Mouse (Mus musculus): ENCODE measurements at regions not wholly inside any gene's neighbourhood (a gene's known extent, or its start where the extent isn't known, plus 50 kb on each side); places are given as distances from the start of the nearest gene placed in this dataset.

- Histone ChIP-seq H3K4me2 (ENCODE audit: low read depth) (no peak overlapping the region), H3K79me2 (ENCODE audit: control insufficient read depth, insufficient read depth) (no peaks in the 10 kb centered on the region), H3K27me3 (ENCODE audit: control insufficient read depth, insufficient read depth, insufficient read length) (no peaks in the 10 kb centered on the region), H3K4me3 (no peak overlapping the region), H3ac (ENCODE audit: control insufficient read depth, insufficient read length) (no peak overlapping the region), H3K36me3 (ENCODE audit: control insufficient read depth, insufficient read depth) (no peaks in the 10 kb centered on the region)
- TF ChIP-seq POLR2A (IDR thresholded peaks at IDR 0.05; ENCODE audit: insufficient read length, low read depth) (no peak), POLR2AphosphoS2 (IDR thresholded peaks at IDR 0.05; ENCODE audit: insufficient read length, low read depth) (no peak), REST (IDR thresholded peaks at IDR 0.05; ENCODE audit: insufficient read depth, insufficient read length) (no peak), MAX (IDR thresholded peaks at IDR 0.05; ENCODE audit: low read depth) (no peak)
These were observed 318.4 kb upstream of the Myo3a start for GRCm38 (mm10) chr2:21908813-21909480.

- Histone ChIP-seq H3K27me3 (ENCODE audit: control insufficient read depth, insufficient read depth, insufficient read length) (no peaks in the 10 kb centered on the region), H3K4me2 (ENCODE audit: low read depth) (no peak overlapping the region), H3K79me2 (ENCODE audit: control insufficient read depth, insufficient read depth) (no peaks in the 10 kb centered on the region), H3K36me3 (ENCODE audit: control insufficient read depth, insufficient read depth) (no peaks in the 10 kb centered on the region), H3K4me3 (no peak overlapping the region), H3ac (ENCODE audit: control insufficient read depth, insufficient read length) (no peak overlapping the region)
- TF ChIP-seq POLR2A (IDR thresholded peaks at IDR 0.05; ENCODE audit: insufficient read length, low read depth), result no peak
- no peak for TF ChIP-seq TCF3 (IDR thresholded peaks at IDR 0.05; ENCODE audit: insufficient read length, low read depth)
- TF ChIP-seq REST (IDR thresholded peaks at IDR 0.05; ENCODE audit: insufficient read depth, insufficient read length), result no peak
- TF ChIP-seq MYOD1 (IDR thresholded peaks at IDR 0.05; ENCODE audit: control insufficient read depth in 1 of 3, insufficient read length in 2 of 3, low read depth in 2 of 3), result no peak
- no peak for TF ChIP-seq TCF12 (IDR thresholded peaks at IDR 0.05; ENCODE audit: insufficient read depth, poor library complexity, severe bottlenecking)
- no peak for TF ChIP-seq USF1 (IDR thresholded peaks at IDR 0.05; ENCODE audit: low read depth)
- no peak for TF ChIP-seq CEBPB (IDR thresholded peaks at IDR 0.05; ENCODE audit: insufficient read depth, poor library complexity, severe bottlenecking)
- TF ChIP-seq E2F4 (IDR thresholded peaks at IDR 0.05; ENCODE audit: insufficient read depth), result no peak
- TF ChIP-seq MYOG (IDR thresholded peaks at IDR 0.05; ENCODE audit: control insufficient read depth in 1 of 3, insufficient read depth in 1 of 3, insufficient read length in 2 of 3, low read depth in 2 of 3), result no peak
- no peak for TF ChIP-seq SRF (IDR thresholded peaks at IDR 0.05; ENCODE audit: control insufficient read depth, insufficient read length, low read depth)
- TF ChIP-seq MAX (IDR thresholded peaks at IDR 0.05; ENCODE audit: low read depth), result no peak
- no peak for TF ChIP-seq POLR2AphosphoS2 (IDR thresholded peaks at IDR 0.05; ENCODE audit: insufficient read length, low read depth)
These were observed 317.8 kb upstream of the Myo3a start for GRCm38 (mm10) chr2:21909481-21909966.

- no peak overlapping the region for H3K4me3 ChIP-seq
- H3K36me3 ChIP-seq (ENCODE audit: control insufficient read depth, insufficient read depth), result no peaks in the 10 kb centered on the region
- no peak overlapping the region for H3K4me2 ChIP-seq (ENCODE audit: low read depth)
- H3K27me3 ChIP-seq (ENCODE audit: control insufficient read depth, insufficient read depth, insufficient read length), result no peaks in the 10 kb centered on the region
- H3K79me2 ChIP-seq (ENCODE audit: control insufficient read depth, insufficient read depth), result no peaks in the 10 kb centered on the region
- no peak overlapping the region for H3ac ChIP-seq (ENCODE audit: control insufficient read depth, insufficient read length)
- TF ChIP-seq MAX (IDR thresholded peaks at IDR 0.05; ENCODE audit: low read depth) (no peak), TCF12 (IDR thresholded peaks at IDR 0.05; ENCODE audit: insufficient read depth, poor library complexity, severe bottlenecking) (no peak), USF1 (IDR thresholded peaks at IDR 0.05; ENCODE audit: low read depth) (no peak), POLR2A (IDR thresholded peaks at IDR 0.05; ENCODE audit: insufficient read length, low read depth) (no peak), MYOG (IDR thresholded peaks at IDR 0.05; ENCODE audit: control insufficient read depth in 1 of 3, insufficient read depth in 1 of 3, insufficient read length in 2 of 3, low read depth in 2 of 3) (no peak), TCF3 (IDR thresholded peaks at IDR 0.05; ENCODE audit: insufficient read length, low read depth) (no peak), E2F4 (IDR thresholded peaks at IDR 0.05; ENCODE audit: insufficient read depth) (no peak), SRF (IDR thresholded peaks at IDR 0.05; ENCODE audit: control insufficient read depth, insufficient read length, low read depth) (no peak), CEBPB (IDR thresholded peaks at IDR 0.05; ENCODE audit: insufficient read depth, poor library complexity, severe bottlenecking) (no peak)
These were observed 309.3 kb upstream of the Myo3a start for GRCm38 (mm10) chr2:21917804-21918690.

GRCm38 (mm10) chr2:21919091-21919490 is 308.2 kb upstream of the Myo3a start:
- no peak overlapping the region for H3ac ChIP-seq (ENCODE audit: control insufficient read depth, insufficient read length)
- no peak overlapping the region for H3K4me3 ChIP-seq
- TF ChIP-seq POLR2A (IDR thresholded peaks at IDR 0.05; ENCODE audit: insufficient read length, low read depth) (no peak), SRF (IDR thresholded peaks at IDR 0.05; ENCODE audit: control insufficient read depth, insufficient read length, low read depth) (no peak), USF1 (IDR thresholded peaks at IDR 0.05; ENCODE audit: low read depth) (no peak), MAX (IDR thresholded peaks at IDR 0.05; ENCODE audit: low read depth) (no peak), CEBPB (IDR thresholded peaks at IDR 0.05; ENCODE audit: insufficient read depth, poor library complexity, severe bottlenecking) (no peak), MYOG (IDR thresholded peaks at IDR 0.05; ENCODE audit: control insufficient read depth in 1 of 3, insufficient read depth in 1 of 3, insufficient read length in 2 of 3, low read depth in 2 of 3) (no peak)
- H3K27me3 ChIP-seq (ENCODE audit: control insufficient read depth, insufficient read depth, insufficient read length), result no peaks in the 10 kb centered on the region
- H3K4me2 ChIP-seq (ENCODE audit: low read depth), result no peak overlapping the region
- H3K36me3 ChIP-seq (ENCODE audit: control insufficient read depth, insufficient read depth), result no peaks in the 10 kb centered on the region
- no peaks in the 10 kb centered on the region for H3K79me2 ChIP-seq (ENCODE audit: control insufficient read depth, insufficient read depth)

GRCm38 (mm10) chr2:21927656-21928055 is 299.6 kb upstream of the Myo3a start:
- Histone ChIP-seq H3K4me2 (ENCODE audit: low read depth) (no peak overlapping the region), H3ac (ENCODE audit: control insufficient read depth, insufficient read length) (no peak overlapping the region), H3K36me3 (ENCODE audit: control insufficient read depth, insufficient read depth) (no peaks in the 10 kb centered on the region), H3K4me3 (no peak overlapping the region), H3K27me3 (ENCODE audit: control insufficient read depth, insufficient read depth, insufficient read length) (no peaks in the 10 kb centered on the region), H3K79me2 (ENCODE audit: control insufficient read depth, insufficient read depth) (no peaks in the 10 kb centered on the region)
- TF ChIP-seq MYOG (IDR thresholded peaks at IDR 0.05; ENCODE audit: control insufficient read depth in 1 of 3, insufficient read depth in 1 of 3, insufficient read length in 2 of 3, low read depth in 2 of 3) (no peak), TCF3 (IDR thresholded peaks at IDR 0.05; ENCODE audit: insufficient read length, low read depth) (no peak), POLR2A (IDR thresholded peaks at IDR 0.05; ENCODE audit: insufficient read length, low read depth) (no peak), MYOD1 (IDR thresholded peaks at IDR 0.05; ENCODE audit: control insufficient read depth in 1 of 3, insufficient read length in 2 of 3, low read depth in 2 of 3) (no peak), USF1 (IDR thresholded peaks at IDR 0.05; ENCODE audit: low read depth) (no peak), REST (IDR thresholded peaks at IDR 0.05; ENCODE audit: insufficient read depth, insufficient read length) (no peak), MAX (IDR thresholded peaks at IDR 0.05; ENCODE audit: low read depth) (no peak), CEBPB (IDR thresholded peaks at IDR 0.05; ENCODE audit: insufficient read depth, poor library complexity, severe bottlenecking) (no peak), POLR2AphosphoS2 (IDR thresholded peaks at IDR 0.05; ENCODE audit: insufficient read length, low read depth) (no peak), TCF12 (IDR thresholded peaks at IDR 0.05; ENCODE audit: insufficient read depth, poor library complexity, severe bottlenecking) (no peak), E2F4 (IDR thresholded peaks at IDR 0.05; ENCODE audit: insufficient read depth) (no peak), SRF (IDR thresholded peaks at IDR 0.05; ENCODE audit: control insufficient read depth, insufficient read length, low read depth) (no peak)

Data from myocyte (in vitro differentiated cells).